Mouse (Mus musculus): ENCODE results near the gene Cpn2. TPM values are rescaled to one million over a fixed set of nuclear protein-coding genes. Genes with fewer than 3 reads are reported as not detected.

Gene Cpn2
- total RNA-seq (2017), result 0.12 TPM in 1 of 2 replicates, not detected in the other

GRCm38 (mm10) chr16:30267359-30267758 lies at the start of gene Cpn2:
Gene Cpn2 (minus strand): TSS chr16:30267499.
- no peak for ATAC-seq (ENCODE audit: extremely low read depth, insufficient number of reproducible peaks, low FRiP score, poor library complexity, severe bottlenecking)

GRCm38 (mm10) chr16:30314236-30314635 lies 46.9 kb upstream of the Cpn2 start:
- no peak for ATAC-seq (ENCODE audit: extremely low read depth, insufficient number of reproducible peaks, low FRiP score, poor library complexity, severe bottlenecking)

- ATAC-seq (ENCODE audit: extremely low read depth, insufficient number of reproducible peaks, low FRiP score, poor library complexity, severe bottlenecking), result no peak
Measured at GRCm38 (mm10) chr16:30310647-30311046, 43.3 kb upstream of the Cpn2 start, which contains the start of gene Gp5. Gene Gp5 (minus strand): TSS chr16:30310779.

- ATAC-seq (ENCODE audit: extremely low read depth, insufficient number of reproducible peaks, low FRiP score, poor library complexity, severe bottlenecking), result no peak
Measured at GRCm38 (mm10) chr16:30310171-30310515, 42.8 kb upstream of the Cpn2 start.

GRCm38 (mm10) chr16:30309395-30310170 lies 42.3 kb upstream of the Cpn2 start:
- 0 out of 2 replicates have a peak, but pooled peaks have one; percentile 39 for ATAC-seq (ENCODE audit: extremely low read depth, insufficient number of reproducible peaks, low FRiP score, poor library complexity, severe bottlenecking)

GRCm38 (mm10) chr16:30308616-30309394 lies 41.5 kb upstream of the Cpn2 start:
- no peak for ATAC-seq (ENCODE audit: extremely low read depth, insufficient number of reproducible peaks, low FRiP score, poor library complexity, severe bottlenecking)

- no peak for ATAC-seq (ENCODE audit: extremely low read depth, insufficient number of reproducible peaks, low FRiP score, poor library complexity, severe bottlenecking)
Measured at GRCm38 (mm10) chr16:30307961-30308615, 40.8 kb upstream of the Cpn2 start.

GRCm38 (mm10) chr16:30307306-30307705 lies 40.0 kb upstream of the Cpn2 start:
- ATAC-seq (ENCODE audit: extremely low read depth, insufficient number of reproducible peaks, low FRiP score, poor library complexity, severe bottlenecking), result no peak

- ATAC-seq (ENCODE audit: extremely low read depth, insufficient number of reproducible peaks, low FRiP score, poor library complexity, severe bottlenecking), result no peak
Measured at GRCm38 (mm10) chr16:30306102-30306501, 38.8 kb upstream of the Cpn2 start.

- no peak for ATAC-seq (ENCODE audit: extremely low read depth, insufficient number of reproducible peaks, low FRiP score, poor library complexity, severe bottlenecking)
Measured at GRCm38 (mm10) chr16:30304236-30304635, 36.9 kb upstream of the Cpn2 start.

- no peak for ATAC-seq (ENCODE audit: extremely low read depth, insufficient number of reproducible peaks, low FRiP score, poor library complexity, severe bottlenecking)
Measured at GRCm38 (mm10) chr16:30303411-30303810, 36.1 kb upstream of the Cpn2 start.

GRCm38 (mm10) chr16:30302686-30303085 lies 35.4 kb upstream of the Cpn2 start:
- ATAC-seq (ENCODE audit: extremely low read depth, insufficient number of reproducible peaks, low FRiP score, poor library complexity, severe bottlenecking), result no peak

- no peak for ATAC-seq (ENCODE audit: extremely low read depth, insufficient number of reproducible peaks, low FRiP score, poor library complexity, severe bottlenecking)
Measured at GRCm38 (mm10) chr16:30299711-30300277, 32.5 kb upstream of the Cpn2 start.

- ATAC-seq (ENCODE audit: extremely low read depth, insufficient number of reproducible peaks, low FRiP score, poor library complexity, severe bottlenecking), result no peak
Measured at GRCm38 (mm10) chr16:30297450-30297849, 30.2 kb upstream of the Cpn2 start.

GRCm38 (mm10) chr16:30296601-30297275 lies 29.4 kb upstream of the Cpn2 start:
- ATAC-seq (ENCODE audit: extremely low read depth, insufficient number of reproducible peaks, low FRiP score, poor library complexity, severe bottlenecking), result no peak

- no peak for ATAC-seq (ENCODE audit: extremely low read depth, insufficient number of reproducible peaks, low FRiP score, poor library complexity, severe bottlenecking)
Measured at GRCm38 (mm10) chr16:30295106-30295505, 27.8 kb upstream of the Cpn2 start.

GRCm38 (mm10) chr16:30290436-30290835 lies 23.1 kb upstream of the Cpn2 start:
- no peak for ATAC-seq (ENCODE audit: extremely low read depth, insufficient number of reproducible peaks, low FRiP score, poor library complexity, severe bottlenecking)

- ATAC-seq (ENCODE audit: extremely low read depth, insufficient number of reproducible peaks, low FRiP score, poor library complexity, severe bottlenecking), result no peak
Measured at GRCm38 (mm10) chr16:30285701-30286100, 18.4 kb upstream of the Cpn2 start.
